Mouse (Mus musculus): ENCODE measurements around the gene Dnmt3l.

Gene Dnmt3l

GRCm38 (mm10) chr10:78031987-78032386, 9.8 kb upstream of the Dnmt3l start:
- DNase-seq (ENCODE audit: low read depth, low spot score) = no peak

DNA sequence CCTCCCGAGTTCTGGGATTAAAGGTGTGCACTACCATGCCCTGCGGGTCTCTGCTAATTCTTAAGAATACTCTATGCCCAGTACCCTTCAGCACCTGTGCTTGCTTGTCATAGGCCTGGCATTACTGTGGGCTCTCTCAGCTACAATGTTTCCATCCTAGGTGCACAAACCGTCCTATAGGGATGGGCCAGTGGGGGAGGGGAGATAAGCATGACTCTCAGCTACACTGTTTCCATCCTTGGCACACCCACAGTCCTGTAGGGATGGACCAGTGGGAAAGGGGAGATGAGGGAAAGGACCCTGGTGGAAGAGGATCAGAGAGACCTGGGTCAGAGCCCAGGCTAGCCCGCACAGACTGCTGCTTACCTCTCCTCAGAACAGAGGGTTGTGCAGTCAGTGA, 4.6 kb upstream of the Dnmt3l start:
- no peak for DNase-seq (ENCODE audit: low read depth, low spot score)

DNA sequence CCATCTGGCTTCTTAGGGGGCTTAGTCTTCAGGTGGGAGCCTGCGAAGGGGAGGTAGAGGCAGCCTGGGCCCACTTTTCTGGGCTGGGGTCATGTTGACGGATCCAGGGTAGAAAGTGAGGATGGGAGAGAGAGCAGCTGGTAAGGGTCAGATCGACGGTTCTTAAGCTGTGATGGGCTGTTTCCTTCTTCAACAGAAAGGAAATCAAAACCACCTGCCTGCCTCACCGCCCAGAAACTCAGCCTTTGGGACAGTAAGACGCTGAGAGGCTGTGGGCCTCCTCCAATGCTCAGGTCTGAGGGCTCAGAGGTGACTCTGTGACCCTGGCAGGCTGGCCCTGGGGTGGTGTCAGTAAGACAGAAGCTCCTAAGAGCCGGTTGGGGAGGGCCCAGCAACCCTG, 349 bp downstream of the Dnmt3l start:
- DNase-seq (ENCODE audit: low read depth, low spot score) = no peak

DNA sequence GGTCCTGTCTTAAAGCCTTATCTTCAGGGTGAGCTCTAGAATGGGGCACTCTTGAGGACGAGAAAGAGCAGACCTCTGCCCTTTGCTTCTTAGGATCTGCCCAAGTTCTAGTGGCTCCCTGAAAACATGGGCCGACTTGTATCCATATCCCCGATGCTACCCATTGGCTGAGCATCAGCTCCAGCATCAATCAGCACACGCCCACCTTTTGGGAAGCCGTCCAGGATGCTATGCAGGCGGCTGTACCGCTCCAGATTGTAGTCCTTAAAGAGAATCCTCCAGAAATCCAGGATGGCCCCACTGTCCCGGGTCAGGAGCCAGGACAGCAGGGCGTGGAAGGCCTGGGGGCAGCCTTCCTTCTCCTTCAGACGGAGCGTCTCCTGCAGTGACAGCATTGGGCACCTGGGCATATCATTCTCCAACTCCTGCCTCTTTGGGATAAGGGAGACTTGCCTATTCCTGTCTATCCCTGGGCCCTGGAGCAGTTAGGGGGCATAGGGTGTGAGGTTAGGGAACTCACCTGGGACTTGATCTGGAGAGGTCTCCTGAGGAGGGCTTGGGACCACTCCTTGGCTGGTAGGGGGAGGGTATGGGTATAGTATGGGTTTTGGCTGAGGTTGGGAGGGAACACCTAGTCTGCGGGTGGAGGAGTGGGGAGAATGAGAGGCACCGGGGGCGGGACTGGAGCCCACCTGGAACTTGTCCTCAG, 1.1 kb downstream of the Dnmt3l start:
- DNase-seq (ENCODE audit: low read depth, low spot score) = no peak

GRCm38 (mm10) chr10:78043406-78043836, 1.7 kb downstream of the Dnmt3l start, which contains the start of gene Aire:
TSS of gene Aire (minus strand) at chr10:78043610.
- no peak for DNase-seq (ENCODE audit: low read depth, low spot score)

- DNase-seq (ENCODE audit: low read depth, low spot score) = no peak
Observed at GRCm38 (mm10) chr10:78044531-78044930, 2.8 kb downstream of the Dnmt3l start.

- DNase-seq (ENCODE audit: low read depth, low spot score) = no peak
Observed at GRCm38 (mm10) chr10:78046388-78046787, 4.6 kb downstream of the Dnmt3l start.

DNA sequence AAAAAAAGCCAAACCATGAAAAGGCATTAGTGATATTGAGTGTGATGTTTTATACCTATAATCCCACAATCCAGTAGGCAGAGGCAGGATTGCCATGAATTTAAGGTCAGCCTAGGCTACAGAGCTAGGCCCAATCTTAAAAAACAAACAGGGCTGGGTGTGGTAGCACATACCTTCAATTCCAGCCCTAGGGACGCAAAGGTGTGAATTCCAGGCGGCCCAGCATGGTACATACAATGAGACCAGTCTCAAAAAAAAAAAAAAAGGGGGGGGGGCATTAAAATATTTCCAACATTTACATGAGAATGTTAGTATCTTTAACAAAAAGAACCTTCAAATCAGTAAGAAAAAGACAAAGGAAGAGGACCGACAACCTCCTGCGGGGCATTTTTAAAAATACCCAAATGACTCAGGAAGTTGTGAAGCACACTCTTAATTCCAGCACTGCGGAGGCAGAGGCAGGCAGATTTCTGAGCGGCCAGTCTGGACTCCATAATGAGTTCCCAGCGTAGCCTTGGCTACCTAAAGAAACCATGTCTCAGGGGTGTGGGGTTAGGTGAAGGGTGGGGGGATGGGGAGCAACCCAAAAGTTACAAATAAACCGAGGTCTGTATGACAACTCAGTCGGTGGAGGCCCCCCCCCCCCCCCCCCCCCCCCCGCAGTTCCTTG, 6.4 kb downstream of the Dnmt3l start:
- no peak for DNase-seq (ENCODE audit: low read depth, low spot score)

GRCm38 (mm10) chr10:78049519-78050035, 7.8 kb downstream of the Dnmt3l start:
- DNase-seq (ENCODE audit: low read depth, low spot score) = no peak

DNA sequence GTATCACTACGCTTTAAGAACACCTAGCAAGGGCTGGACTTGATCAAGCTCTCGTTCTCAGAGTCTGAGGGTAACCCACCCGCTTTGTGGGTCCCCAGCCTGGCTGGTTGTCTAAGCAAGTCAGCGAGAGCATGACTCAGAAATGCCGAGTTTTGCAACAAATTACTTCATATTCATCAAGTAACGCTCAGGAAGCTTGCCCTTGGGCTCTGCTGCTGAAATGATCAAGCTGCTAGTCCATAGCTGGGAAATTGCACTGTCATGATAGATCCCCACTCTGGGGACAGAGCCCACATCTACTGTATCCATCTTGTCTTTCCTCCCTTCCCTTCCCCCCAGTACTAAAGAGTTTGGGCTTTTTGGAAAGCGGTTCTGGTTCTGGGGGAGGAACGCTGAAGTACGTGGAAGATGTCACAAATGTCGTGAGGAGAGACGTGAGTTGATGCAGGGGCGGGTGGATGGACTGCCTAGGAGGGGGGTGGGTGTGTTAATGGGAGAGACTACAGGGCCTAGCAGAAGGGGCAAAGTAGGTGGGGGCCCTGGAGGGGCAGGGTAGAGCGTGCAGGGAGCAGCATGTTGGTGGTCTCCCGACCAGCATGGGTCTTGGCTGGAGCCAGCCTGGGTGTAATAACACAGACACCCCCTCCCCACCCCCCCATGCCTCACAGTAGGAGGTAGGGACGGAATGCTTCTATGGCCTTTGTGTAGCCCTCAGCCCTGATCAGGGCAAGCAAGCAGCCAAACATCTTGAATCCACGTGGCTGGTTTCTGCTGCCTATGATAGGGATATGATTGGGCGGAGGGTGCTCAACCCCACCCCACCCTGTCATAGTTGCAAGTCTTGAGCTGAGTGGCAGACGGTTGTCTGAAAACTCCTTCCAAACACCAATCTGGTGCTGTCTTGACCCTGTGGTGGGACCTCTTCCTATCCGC, 13.2 kb downstream of the Dnmt3l start:
- DNase-seq (ENCODE audit: low read depth, low spot score) = no peak

DNA sequence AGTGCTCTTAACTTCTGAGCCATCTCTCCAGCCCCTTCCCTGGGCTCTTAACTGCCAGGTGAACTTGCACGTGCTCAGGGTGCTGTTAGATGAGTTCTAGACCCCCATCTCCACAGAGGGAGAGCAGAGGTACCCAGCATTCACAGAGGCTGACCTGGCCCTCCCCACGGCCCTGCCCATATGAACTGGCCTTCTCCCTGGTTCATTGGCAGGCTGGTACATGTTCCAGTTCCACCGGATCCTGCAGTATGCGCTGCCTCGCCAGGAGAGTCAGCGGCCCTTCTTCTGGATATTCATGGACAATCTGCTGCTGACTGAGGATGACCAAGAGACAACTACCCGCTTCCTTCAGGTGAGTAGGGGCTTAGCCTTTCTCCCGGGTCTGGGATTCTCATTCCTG, 15.3 kb downstream of the Dnmt3l start:
- no peak for DNase-seq (ENCODE audit: low read depth, low spot score)

- DNase-seq (ENCODE audit: low read depth, low spot score) = no peak
Observed at GRCm38 (mm10) chr10:78063122-78063521, 21.4 kb downstream of the Dnmt3l start.

GRCm38 (mm10) chr10:78067226-78067625, 25.5 kb downstream of the Dnmt3l start:
- DNase-seq (ENCODE audit: low read depth, low spot score) = no peak

- no peak for DNase-seq (ENCODE audit: low read depth, low spot score)
Observed at GRCm38 (mm10) chr10:78068541-78068940, 26.8 kb downstream of the Dnmt3l start.

DNA sequence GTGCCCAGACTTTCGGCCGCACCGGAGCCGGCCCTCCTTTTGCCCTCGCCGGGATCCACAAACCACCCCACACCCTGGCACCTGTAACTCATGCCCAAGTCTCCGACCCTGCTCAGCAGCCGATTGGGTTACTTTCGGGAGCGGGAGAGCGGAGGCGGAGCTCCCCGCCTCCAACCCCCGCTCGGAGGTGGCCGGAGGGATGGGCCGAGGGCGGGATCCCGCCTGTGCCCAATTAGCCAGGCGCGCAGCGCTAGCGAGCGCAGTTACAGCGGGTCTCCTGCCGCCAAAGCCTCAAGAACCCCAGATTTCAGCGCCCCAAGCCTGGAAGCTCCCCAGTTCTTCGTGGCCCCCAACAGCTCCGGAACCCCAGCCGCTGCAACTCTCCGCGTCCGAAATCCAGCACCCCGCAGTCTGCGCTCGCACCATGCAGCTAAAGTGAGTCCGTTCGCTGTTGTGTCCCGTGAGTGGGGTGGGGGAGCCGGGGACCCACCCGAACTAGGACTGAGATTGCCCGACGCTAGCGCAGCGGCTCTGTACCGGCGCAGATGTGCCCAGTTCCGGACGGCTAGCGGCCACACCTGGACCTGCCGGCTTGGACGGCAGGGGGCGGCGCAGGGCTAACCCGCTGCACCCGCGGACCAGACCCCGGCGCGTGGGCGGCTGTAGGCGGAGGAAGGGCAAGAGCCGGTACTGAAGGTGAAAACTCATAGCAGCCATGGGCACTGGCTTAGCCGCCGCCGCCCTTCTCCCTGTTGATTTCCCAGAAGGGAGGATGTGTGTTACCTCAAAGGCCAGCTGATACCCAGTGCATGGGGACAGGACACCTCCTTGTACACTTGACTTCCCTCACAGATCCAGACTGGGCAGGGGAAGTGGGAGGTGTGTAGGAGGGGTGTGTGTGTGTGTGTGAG, 27.6 kb downstream of the Dnmt3l start, which contains the start of gene Icosl:
TSS of gene Icosl (plus strand) at position 202 of the 911 bp plus-strand sequence.
- DNase-seq (ENCODE audit: low read depth, low spot score) = no peak

- no peak for DNase-seq (ENCODE audit: low read depth, low spot score)
Observed at GRCm38 (mm10) chr10:78074151-78074550, 32.4 kb downstream of the Dnmt3l start.

DNA sequence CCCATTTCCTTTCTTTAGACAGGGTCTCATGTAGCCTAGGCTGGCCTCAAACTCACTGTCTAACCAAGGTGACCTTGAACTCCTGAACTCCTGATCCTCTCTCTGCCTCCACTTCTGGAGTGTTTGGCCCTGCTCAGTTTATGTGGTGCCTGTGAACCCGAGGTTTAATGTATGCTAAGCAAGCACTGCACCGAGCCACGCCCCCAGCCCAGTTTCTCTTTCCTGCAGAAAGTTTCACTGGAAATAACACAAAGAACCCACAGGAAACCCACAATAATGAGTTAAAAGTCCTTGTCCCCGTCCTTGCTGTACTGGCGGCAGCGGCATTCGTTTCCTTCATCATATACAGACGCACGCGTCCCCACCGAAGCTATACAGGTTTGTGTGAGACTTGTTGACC, 33.2 kb downstream of the Dnmt3l start:
- no peak for DNase-seq (ENCODE audit: low read depth, low spot score)

- no peak for DNase-seq (ENCODE audit: low read depth, low spot score)
Observed at GRCm38 (mm10) chr10:78077862-78078261, 36.1 kb downstream of the Dnmt3l start.

DNA sequence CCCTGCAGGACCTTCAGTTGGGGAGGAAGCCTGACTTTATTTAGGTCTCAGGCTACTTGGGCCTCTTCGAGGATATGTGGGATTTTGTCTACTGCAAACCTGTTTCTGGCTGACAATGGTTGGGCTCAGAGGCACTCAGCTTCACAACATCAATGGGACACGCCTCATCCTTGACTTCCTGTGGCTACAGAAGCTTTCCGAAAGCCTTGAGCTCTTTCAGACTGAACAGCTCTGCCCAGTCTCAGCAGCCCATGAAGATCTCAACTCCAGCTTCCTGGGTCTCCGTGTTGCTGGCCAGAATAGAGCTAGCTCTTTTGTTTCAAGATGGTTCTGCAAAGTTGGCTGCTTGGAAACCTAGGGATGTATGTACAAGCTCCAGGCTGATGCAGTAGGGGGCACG, 36.5 kb downstream of the Dnmt3l start:
- no peak for DNase-seq (ENCODE audit: low read depth, low spot score)

DNA sequence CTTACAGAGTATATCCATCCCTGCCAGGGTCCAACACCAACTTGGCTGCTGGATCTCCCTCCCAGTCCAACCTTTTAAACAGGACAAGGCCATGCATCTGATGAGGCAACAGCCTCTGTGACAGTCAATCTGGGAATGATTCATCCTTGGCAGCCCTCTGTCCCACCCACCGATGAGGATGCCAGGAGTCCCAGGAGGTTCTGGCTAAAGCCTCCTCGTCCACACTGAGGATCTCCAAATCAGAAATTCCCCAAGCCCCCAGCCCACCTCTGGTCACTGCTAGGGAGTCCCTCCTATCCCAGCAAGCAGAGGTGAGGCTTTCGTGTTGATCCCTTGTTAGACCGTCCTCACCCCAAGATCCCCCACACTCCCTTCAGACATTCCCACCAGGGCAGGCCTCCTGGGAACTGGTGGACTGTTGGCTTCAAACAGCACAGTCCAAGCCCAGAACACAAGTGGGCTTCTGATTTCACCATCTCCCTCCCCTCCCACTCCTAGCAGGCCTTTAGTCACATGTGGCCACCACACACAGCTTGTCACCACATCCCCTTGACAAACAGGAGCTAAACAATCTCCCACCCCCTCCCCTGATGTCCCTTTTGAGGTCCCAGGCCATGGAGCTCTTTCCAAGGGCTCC, 38.3 kb downstream of the Dnmt3l start:
- DNase-seq (ENCODE audit: low read depth, low spot score) = no peak
